Mouse (Mus musculus) monocyte, adult 5-6 weeks (primary cell): ENCODE measurements around the gene Asic2. TPM values are rescaled to one million over a fixed set of nuclear protein-coding genes. Genes with fewer than 3 reads are reported as not detected.

Experiments used
- ATAC-seq: fragments of 153-309, 156-312 bp; replicated peaks from 2 replicates; pipeline ENCODE4 v1.8.0; 2017; ENCODE audit warnings: mild to moderate bottlenecking; ENCODE audit not compliant: low TSS enrichment, insufficient number of reproducible peaks, severe bottlenecking, poor library complexity, low FRiP score
- total RNA-seq: library from RNA; stranded (forward); fragments of 200-1000, 200-491, 200-594 nt; gene quantifications from 3 replicates; pipeline ENCODE4 v1.2.3, GENCODE M21; 2017

Gene Asic2
- total RNA-seq, 1 experiment from 2014 or later: not detected

DNA sequence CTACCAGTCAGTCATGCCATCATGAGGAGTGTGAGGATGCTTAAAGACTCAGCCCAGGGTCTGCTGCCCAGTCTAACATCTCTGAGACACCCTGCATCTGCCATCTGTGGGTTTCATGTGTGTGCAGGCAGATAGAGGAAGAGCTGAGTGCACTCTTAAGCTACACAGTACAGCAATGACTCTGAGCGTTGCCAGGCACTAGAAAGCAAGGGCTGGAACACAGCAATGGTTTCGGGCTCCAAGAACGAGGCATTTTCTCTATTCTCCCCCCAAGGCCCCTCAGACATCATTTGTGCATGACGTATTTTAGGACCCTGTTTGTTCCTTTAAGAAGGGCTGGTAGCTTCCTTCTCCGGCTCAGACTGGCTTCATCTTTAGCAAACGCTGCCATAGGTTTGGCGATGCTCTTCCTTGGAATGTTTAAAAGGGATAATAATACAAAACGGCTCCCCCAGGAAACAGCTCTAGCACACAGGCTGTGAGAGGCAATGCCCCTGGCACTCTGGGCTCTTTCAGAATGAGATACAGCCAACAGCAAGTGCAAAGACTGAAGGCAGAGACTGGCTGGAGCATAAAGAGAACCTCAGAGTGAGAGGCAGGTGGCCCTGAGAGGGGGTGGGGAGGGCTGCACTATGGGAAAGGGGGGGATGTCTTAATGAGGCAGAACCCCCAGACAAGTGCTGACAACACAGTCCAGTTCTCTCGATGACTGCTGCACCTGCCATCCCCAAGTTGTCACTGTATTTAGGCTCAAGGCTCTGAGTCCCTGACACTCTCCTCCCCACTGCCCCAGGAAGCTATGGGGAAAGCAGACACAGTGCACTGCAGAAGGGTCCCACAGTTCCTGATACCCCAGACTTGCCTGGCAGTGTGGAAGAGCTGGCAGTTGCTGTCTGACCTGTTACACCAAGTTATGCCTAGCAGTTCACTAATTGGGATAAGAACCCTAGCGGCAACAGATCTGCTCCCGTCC, 2.3 kb downstream of the Asic2 start:
- ATAC-seq: no peak

DNA sequence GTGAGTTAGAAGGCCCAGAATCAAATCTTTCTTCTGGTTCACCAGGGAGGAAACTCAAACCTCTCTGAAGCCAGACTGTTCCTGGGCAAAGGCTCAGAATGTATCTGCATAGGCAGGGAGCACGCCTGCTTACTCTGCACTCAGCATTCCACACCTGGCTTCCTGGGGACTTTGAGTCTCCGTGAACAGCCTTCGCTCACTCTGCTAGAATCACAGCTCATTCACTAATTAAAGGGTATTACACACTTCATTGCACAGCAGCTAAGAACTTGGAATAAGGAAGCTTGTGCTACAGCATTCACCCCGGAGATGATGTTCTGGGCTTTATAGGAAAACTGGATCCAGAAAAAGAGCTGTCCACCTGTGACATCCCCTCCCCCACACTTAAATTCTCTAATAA, 3.7 kb downstream of the Asic2 start:
- ATAC-seq: no peak

DNA sequence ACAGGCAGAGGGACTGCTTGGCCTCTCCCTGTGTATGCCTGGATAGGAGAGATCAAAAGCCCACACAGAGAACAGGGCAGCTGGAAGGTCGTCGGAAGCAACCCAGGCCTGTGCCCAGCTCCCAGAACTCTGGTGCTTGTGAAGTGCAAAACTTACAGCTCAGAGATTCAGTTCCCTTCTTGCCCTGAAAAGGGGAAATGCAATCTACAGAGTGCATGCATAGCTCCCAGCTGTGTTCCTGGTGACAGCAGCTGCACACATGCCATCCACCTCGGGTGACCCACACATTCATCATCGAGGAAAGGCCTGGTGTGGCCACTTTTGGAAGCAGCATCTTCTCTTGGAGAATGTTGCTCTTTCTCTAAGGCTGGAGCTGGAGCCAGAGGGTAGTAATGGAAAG, 13.9 kb downstream of the Asic2 start:
- 0 out of 2 replicates have a peak, but pooled peaks have one; percentile 40 for ATAC-seq

DNA sequence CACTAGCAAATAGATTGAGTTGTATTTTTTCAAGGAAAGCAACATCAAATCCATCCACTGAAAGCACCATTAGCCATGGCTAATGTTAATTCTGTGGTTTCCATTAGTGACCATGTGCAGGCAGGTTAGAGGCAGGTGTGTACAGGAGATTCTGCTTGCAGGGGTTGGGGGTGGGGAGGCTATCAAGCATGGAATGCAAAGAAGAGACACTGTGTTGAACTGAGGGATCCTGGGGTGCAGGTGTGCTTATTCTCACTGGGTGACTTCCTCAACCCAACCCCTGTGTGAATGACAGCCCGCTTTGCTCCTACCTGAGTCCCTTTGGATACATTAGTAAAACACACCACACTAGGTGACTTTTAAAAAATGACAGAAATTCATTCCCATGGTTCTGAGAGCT, 20.2 kb downstream of the Asic2 start:
- ATAC-seq: no peak

DNA sequence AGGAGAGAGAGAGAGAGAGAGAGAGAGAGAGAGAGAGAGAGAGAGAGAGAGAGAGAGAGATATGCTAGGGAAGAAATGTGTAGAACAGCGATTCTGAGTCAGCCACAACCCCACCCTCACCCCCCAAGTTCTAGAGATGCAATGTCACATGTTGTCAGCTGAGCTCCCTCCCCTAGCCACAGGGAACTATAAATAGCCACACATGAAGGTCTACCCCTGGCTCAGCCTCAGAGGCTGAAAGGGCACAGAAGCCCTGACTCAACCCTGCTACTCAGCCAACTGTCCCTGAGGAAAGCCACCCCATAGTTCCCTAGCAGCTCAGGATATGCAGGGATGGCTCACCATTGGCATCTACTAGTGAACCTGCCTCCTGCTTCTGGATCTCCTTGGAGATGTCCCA, 26.1 kb downstream of the Asic2 start:
- no peak for ATAC-seq

DNA sequence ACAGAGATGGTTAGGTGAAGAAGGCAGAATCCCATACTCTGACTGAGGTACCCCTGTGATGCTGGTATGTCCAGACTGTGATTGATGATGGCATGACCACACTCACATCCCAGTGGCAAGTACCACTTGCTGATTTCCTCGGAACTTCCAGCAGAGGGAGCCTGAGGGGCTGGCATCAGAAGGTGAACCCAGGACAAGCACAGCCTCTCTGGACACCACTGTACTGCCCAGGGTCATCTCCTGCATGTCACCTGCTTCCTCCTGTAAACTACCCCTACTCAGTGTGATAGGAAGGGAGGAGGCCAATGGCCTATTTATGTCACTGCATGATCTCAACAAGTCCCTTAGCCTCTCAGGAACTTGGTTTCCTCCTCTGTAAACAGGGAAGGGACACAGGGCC, 27.3 kb downstream of the Asic2 start:
- ATAC-seq: no peak

DNA sequence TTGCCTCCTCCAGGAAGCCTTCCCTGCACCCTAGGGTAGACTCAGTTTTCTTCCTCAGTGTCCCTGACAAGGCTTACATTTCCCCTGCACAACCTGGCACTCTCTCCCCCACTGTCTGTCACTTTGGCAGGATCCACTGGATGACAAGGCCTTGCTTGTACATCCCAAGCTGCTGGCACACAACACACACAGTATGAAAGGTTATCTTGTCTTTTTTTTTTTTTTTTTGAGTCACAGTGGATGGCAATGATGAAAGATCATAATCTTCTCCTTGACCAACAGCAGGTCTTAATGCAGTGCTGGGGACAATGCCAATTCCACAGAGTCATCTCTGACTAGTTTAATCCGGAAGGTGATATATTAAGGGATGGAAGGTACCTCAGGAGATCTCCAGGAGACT, 30.7 kb downstream of the Asic2 start:
- ATAC-seq: no peak

DNA sequence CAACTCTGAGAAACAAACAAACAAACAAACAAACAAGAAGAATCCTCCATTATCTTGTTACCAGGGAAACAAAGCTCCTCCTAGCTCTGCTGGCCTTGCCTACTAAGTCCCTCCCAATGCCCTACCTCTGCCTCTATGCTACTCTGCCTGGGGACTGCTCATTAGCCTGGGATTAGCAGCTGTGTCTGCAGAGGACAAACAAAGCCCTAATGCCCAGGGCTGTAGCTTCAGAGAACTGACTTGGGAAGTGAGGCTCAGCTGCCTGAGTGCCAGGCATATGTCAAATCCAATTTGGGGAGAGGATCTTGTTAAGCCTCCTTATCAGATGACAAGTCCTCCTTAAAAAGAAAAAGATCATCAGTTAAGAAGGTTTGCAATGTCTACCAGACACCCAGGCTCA, 41.9 kb downstream of the Asic2 start:
- ATAC-seq: no peak

DNA sequence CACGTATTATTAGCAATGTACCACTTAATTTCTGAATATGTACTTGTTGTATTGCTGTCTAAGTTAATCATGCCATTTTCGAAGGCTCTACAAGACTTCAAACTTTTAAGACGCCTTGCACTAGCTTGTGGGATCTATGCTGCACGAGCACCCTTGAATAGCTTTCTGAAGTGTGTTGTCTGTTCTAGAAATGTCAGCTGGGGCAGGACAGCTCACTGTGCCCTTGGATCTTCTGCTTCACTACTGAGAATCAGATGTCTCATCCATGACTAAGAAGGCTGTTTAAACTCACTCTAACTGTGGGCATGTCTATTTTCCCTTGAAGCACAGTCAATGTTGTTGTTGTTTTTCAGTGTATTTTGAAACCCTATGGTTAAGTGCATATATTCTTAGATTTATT, 44.6 kb downstream of the Asic2 start:
- ATAC-seq: no peak

DNA sequence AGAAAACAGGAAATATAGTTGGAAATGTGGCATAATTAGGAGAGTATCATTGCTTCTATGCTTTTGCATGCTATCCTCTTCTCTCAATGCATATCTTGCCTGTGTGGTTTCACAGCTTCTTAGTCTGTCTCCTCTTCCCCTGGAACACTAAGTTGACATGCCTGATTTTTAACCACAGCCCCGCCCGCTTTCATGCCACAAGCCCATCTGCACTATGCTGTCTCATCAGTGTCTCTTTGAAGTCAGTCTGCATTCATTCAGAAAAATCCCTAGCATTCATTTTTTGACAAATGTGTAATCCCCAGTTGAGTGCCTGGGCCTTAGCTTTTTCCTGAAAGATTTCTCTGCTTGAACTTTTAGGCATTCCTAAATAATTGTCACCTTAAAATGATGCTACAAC, 45.2 kb downstream of the Asic2 start:
- ATAC-seq: no peak

DNA sequence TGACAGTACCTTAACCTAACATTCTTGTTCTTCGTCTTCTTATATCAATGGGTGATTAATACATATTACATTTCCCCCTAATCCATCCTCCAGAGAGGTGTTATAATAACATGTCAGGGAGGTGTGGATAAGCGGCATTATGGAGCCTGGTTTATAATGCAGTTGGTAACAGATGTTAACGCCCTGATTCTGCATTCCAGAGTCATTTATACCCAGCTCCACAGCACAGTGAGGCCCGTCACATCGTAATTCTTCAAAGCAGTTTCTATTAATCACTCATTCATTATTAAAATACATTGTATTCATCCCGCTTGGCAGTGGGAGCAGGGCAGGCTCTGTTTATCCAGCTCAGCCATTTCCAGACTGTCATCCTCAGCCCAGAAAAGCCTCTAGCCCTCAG, 52.8 kb downstream of the Asic2 start:
- no peak for ATAC-seq

DNA sequence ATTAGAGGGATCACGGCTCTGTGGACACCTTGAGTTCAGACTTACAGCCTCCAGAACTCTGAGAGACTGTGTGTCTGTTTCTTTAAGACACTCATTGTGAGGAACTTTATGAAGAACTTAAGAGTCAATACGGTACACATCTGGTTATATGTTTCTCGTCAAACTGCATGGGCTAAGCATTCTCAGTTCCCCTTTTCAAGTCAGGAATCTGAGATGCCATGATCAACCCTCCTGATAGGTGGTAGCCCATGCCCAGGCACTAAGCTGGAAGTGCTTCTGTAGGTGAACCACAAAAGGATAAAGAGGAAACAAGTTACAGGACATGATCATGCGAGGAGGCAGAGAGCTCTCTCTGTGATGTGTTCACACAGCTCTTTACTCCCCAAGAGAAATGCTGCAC, 55.2 kb downstream of the Asic2 start:
- no peak for ATAC-seq

DNA sequence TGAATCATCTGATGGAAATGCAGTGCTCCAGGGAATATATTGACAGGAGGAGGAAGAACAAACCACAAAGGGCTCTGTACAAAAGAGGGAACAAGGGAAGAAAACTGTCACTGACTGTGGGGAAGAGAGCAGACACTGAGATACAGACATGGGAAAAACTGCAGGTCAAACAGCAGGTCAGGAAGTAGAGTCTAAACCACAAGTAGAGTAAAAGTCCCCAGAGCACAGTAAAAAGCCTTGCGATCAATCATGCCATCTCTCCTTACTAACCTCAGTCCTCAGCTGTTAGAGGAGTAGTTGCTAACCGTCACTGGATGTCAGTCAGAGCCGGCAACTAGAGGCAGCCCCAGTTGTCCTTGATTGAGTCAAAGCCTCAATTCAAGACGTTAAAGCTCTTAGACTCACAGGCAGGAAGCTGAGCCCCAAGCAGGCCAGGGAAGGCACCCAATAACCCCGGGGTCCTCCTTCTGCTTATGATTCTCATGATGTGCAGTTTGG, 58.8 kb downstream of the Asic2 start:
- no peak for ATAC-seq

DNA sequence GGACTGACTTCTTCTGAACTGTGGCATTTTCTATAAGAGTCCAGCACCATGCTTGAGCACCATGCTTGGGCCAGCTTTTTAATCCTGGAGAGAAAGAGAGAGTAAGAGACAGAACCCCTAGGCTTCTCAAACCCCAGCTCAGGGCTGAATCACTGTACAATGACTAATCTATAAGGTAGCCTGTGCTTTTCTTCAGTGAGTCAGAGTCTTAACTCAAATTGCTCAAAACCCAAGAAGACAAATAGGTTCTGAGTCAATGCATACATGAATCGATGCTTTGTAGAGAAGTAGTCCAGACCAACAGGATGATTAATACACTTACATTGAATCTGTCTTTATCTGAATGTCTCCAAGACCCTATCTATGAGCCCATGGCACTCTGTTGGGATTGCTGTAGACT, 59.5 kb downstream of the Asic2 start:
- ATAC-seq: no peak

DNA sequence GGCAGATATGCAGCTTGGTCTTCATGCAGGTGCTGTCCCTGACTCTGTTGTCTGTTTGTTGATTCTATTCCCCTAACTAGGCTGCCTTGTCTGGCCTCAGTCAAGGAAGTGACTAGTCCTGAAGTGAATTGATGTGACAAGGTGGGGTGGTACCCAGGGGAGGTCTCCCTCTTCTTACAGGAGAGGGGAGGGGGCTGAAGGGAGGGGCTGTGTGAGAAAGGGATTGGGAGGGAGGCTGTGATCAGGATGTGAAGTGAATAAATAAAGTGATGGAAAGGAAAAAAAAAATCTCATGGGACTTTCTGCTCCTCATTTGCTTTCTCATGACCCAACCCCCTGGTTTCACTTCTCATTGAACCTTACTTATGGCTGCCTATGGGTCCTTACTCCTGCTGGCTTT, 65.9 kb downstream of the Asic2 start:
- ATAC-seq: no peak

DNA sequence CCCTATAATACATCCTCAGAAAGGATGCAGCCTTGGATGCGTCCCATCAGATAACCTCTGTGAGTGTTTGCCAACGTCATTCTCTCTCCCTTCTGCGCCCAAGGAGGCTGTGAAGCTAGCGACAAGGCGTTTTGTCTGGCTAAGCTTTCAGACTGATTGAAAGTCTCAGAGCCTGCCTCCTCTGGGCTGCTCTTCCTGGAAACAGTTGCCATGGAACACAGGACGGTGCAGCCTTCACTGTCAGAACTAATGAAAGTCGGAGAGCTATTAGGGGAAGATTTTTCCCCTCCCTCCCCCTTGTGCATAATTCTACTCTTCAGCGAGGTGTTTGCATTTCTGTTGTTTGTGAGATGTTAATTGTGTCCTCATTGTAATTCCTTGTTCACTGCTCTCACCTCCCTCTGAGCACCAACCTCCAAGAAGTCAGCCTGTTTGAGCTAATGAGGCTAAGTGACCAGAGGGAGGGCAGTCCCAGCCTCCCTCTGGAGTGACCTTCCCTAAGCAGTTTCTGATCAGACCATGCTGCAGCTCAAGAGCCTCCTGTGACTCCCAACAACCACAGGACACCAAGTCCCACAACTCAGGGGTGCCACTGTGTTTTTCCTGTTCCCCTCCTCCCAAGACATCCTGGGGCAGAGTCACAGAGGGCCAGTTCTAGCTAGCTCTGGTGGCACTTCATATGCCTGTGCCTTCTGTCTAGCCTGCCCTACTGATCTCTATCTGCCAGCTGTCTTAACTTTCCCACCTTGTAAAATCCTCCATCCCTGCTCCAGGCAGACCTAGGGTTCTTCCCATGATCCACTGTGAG, 70.5 kb downstream of the Asic2 start:
- no peak for ATAC-seq

DNA sequence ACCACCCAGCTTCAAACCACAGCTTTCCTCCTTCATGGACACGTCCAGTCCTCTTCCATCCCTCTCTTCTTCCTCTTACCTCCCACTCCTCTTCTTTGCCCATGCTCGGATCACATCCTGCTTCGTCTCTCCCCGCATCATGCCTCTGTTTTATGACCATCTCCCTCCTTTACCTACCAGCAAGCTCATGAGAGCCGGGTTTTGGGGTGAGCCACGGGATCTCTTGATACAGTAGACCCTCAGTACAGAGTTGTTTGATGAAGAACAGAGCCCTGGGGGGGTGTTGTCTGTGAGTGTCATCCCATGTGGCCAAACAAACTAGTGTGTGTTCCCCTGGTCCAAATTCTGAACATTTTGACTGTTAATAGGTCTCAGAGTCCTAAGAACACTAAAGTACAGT, 71.7 kb downstream of the Asic2 start:
- ATAC-seq: no peak

DNA sequence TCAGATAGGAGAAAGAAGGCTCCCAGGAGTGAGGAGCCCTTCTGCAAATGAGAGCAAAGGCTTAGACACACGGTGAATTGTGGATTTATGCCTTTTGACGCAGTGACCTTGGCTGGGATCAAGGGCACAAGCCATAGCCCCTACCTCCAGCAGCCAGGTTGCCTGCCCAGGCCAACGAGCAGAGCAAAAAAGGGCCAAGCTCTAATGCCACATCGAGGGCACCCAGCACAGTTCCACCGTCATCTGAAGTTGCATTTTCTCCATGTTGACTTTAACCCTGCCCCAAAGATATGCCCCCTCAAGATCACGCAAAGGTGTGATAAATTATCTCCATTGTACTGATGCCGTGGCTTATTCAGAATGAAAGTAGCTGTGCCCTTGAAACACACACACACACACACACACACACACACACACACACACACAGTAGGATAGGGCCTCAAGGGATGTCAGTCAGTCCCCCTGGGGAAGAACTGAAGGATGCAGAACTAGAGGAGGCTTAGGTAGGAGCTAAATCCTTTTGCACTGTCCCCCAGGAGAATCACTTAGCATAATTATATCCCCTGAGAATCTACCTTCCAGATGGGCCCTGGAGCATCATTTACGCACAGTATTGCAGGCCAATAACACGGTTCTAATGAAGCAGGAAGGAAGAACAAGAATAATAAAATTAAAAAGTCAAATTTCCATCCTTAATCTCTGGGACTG, 96.6 kb downstream of the Asic2 start:
- ATAC-seq: no peak
